Mouse (Mus musculus) cerebellum, postnatal 10 days (tissue): ENCODE results near the gene Vmn2r72.

Source experiments
- DNase-seq, 2 experiments: peaks; one replicate each; pipeline ENCODE4 v3.0.0; 2021; ENCODE audit warnings: mixed read lengths in 2 of 2

The Vmn2r72 gene

DNA sequence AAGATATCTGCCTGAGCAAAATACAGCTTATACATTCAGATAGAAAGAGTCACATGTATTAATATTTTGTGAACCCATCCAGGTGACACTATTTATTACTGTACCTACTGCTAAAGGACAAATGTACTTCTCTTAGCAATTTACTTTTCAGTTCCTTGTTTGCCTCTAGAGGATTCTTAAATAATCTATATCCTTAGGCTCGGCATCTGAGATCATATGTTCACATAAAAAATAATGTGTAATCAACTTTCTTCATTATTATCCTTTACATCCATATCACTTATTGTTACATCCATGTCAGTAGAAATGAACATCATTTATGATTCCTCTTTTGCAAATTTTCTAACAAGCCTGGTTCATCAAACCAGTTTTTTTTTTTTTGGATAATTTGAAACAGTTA is at the start of gene Vmn2r72:
Vmn2r72 (minus strand) TSS at position 101 of the 400 bp plus-strand sequence.
- no peak for DNase-seq
